Mouse (Mus musculus): ENCODE measurements around the gene Gas2l1. TPM values are rescaled to one million over a fixed set of nuclear protein-coding genes. Genes with fewer than 3 reads are reported as not detected.

The Gas2l1 gene
- total and polyA plus RNA-seq, 2 experiments from 2014 or later, result 11.5 to 28.5 TPM

DNA sequence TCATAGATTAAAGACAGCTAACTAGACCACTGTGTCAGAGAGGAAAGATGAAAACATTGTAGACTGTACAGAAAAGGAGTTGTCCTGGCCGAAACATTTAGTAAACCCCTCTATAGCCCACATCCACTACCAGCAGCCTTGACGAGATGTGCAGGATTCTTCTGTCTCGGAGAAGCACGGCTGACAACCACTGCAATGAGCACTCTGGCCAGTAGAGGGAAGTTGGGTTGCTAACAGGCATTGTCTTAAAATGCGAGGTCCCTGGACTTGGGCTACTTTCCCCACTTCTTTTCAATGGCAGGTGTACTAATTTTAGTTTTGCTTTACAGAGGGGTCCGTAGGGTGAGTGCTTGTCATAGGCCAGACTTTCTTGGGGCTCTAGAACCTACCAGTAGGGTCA is 47.6 kb downstream of the Gas2l1 start:
- ATAC-seq (ENCODE audit: insufficient read depth, low read depth) (no peak), DNase-seq (ENCODE audit: low spot score) (no peak)
- no peak overlapping the region for H3K9ac ChIP-seq (replicated peaks; ENCODE audit: low read depth, low read length)

DNA sequence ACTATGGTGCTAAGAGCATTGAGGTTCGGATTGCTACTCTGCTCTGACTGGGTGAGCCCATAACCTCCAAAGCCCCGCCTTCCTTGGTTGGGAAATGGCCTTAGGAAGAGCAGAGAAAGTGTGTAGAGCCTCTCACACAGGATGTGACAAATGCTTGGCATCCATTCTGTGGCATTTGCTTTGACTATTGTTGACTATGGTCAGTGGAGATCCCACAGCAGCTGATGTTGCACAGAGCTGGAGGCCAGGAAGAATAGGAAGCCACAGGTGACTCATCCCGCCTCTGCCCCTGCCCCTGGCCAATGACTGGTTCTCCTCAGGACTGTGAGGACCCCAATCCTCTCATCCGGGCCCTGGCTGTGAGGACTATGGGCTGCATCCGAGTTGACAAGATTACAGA is 48.8 kb downstream of the Gas2l1 start:
- 87% methylated on average over 5 of the region's 5 CpGs for WGBS
- ATAC-seq (ENCODE audit: insufficient read depth, low read depth), result no peak
- no peak for DNase-seq (ENCODE audit: low spot score)
- H3K9me3 ChIP-seq (replicated peaks; ENCODE audit: control insufficient read depth, low read length), result no peaks in the 10 kb centered on the region
- H3K27ac ChIP-seq (ENCODE audit: low read depth), result no peak overlapping the region
- no peaks in the 10 kb centered on the region for H3K27me3 ChIP-seq (ENCODE audit: control insufficient read depth, insufficient read depth, low read length)
- no peak overlapping the region for H3K4me2 ChIP-seq (ENCODE audit: low read depth, low read length)
- H3K36me3 ChIP-seq (replicated peaks; ENCODE audit: control insufficient read depth, insufficient read depth, low read length), result peaks cover 82% of the 10 kb centered on the region
- H3K9ac ChIP-seq (replicated peaks; ENCODE audit: low read depth, low read length), result no peak overlapping the region
- H3K4me3 ChIP-seq (ENCODE audit: low read depth, low read length), result no peak overlapping the region
- no peaks in the 10 kb centered on the region for H3K4me1 ChIP-seq (ENCODE audit: control insufficient read depth, insufficient read depth)
- TF ChIP-seq EP300 (IDR thresholded peaks at IDR 0.05; ENCODE audit: low read depth) (no peak), CTCF (IDR thresholded peaks at IDR 0.05; ENCODE audit: low read depth) (no peak)

More for the DNA sequence above, 47.6 kb downstream of the Gas2l1 start:
- H3K9me3 ChIP-seq (replicated peaks; ENCODE audit: control insufficient read depth, low read length), result no peaks in the 10 kb centered on the region
- H3K27ac ChIP-seq (ENCODE audit: low read depth), result no peak overlapping the region
- peaks cover 82% of the 10 kb centered on the region for H3K36me3 ChIP-seq (replicated peaks; ENCODE audit: control insufficient read depth, insufficient read depth, low read length)
- no peak overlapping the region for H3K4me2 ChIP-seq (ENCODE audit: low read depth, low read length)
- H3K4me1 ChIP-seq (ENCODE audit: control insufficient read depth, insufficient read depth), result no peaks in the 10 kb centered on the region
- peak; percentile 43 for TF ChIP-seq CTCF (IDR thresholded peaks at IDR 0.05; ENCODE audit: low read depth)
- TF ChIP-seq EP300 (IDR thresholded peaks at IDR 0.05; ENCODE audit: low read depth), result no peak
- 52% methylated on average over 6 of the region's 6 CpGs for WGBS
- H3K27me3 ChIP-seq (ENCODE audit: control insufficient read depth, insufficient read depth, low read length), result no peaks in the 10 kb centered on the region
- H3K4me3 ChIP-seq (ENCODE audit: low read depth, low read length), result no peak overlapping the region

DNA sequence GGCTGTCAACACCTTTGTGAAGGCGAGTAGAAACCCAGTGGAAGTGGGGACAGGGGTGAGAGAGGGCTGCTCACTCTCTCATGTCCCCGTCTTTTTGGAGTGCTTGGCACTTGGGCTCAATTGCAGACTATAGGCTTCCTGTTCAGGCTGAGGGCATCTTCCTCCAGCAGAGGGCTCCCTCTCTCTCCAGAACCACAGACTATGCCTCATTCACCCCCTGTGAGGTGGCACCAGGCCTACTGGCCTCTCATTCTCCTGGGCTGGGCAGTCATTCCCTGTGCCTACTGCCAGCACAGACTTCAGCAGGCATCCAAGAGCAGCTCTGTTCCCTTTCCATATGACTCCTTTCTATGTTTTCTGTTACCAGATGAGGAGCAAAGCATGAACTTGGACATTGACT is 49.4 kb downstream of the Gas2l1 start:
- Histone ChIP-seq H3K4me1 (ENCODE audit: control insufficient read depth, insufficient read depth) (no peaks in the 10 kb centered on the region), H3K9ac (replicated peaks; ENCODE audit: low read depth, low read length) (no peak overlapping the region), H3K27ac (ENCODE audit: low read depth) (no peak overlapping the region), H3K9me3 (replicated peaks; ENCODE audit: control insufficient read depth, low read length) (no peaks in the 10 kb centered on the region), H3K27me3 (ENCODE audit: control insufficient read depth, insufficient read depth, low read length) (no peaks in the 10 kb centered on the region), H3K4me3 (ENCODE audit: low read depth, low read length) (no peak overlapping the region), H3K36me3 (replicated peaks; ENCODE audit: control insufficient read depth, insufficient read depth, low read length) (peaks cover 82% of the 10 kb centered on the region), H3K4me2 (ENCODE audit: low read depth, low read length) (no peak overlapping the region)
- ATAC-seq (ENCODE audit: insufficient read depth, low read depth), result peak; percentile 80
- WGBS, result 44% methylated on average over 2 of the region's 2 CpGs
- TF ChIP-seq EP300 (IDR thresholded peaks at IDR 0.05; ENCODE audit: low read depth) (no peak), CTCF (IDR thresholded peaks at IDR 0.05; ENCODE audit: low read depth) (peak; percentile 76)
- DNase-seq (ENCODE audit: low spot score), result peak; percentile 41

DNA sequence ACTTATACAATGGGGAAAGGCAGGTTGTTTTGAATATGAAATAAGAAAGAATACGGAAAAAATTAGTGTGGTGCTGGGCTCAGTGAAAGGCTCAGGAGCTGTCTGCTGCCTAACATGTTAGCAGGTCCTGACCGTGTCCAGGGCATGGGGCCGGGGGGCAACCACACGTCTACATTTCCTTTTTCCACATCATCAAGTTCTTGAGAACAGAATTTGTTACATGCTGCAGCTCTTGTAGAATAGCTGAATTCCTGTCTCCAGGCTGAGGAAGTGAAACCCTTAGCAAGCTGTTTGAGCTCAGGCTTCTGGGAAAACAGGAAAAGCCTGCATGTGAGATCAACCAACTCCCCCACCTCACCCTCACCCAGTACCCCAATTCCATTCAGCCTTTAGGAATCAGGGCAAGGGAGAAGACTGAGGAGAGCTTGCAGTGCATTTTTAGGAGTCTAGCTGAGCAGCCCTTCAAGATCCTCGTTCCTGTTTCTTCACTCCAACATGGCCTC is 52.9 kb downstream of the Gas2l1 start:
- Histone ChIP-seq H3K4me2 (ENCODE audit: low read depth, low read length) (no peak overlapping the region), H3K27ac (ENCODE audit: low read depth) (peak overlapping the region; percentile 32; the same call in 1 of the 2 replicates), H3K9me3 (replicated peaks; ENCODE audit: control insufficient read depth, low read length) (no peaks in the 10 kb centered on the region), H3K4me3 (ENCODE audit: low read depth, low read length) (no peak overlapping the region), H3K9ac (replicated peaks; ENCODE audit: low read depth, low read length) (no peak overlapping the region), H3K27me3 (ENCODE audit: control insufficient read depth, insufficient read depth, low read length) (no peaks in the 10 kb centered on the region), H3K4me1 (ENCODE audit: control insufficient read depth, insufficient read depth) (no peaks in the 10 kb centered on the region), H3K36me3 (replicated peaks; ENCODE audit: control insufficient read depth, insufficient read depth, low read length) (peaks cover 53% of the 10 kb centered on the region)
- DNase-seq (ENCODE audit: low spot score), result no peak
- 65% methylated on average over 5 of the region's 5 CpGs for WGBS
- TF ChIP-seq CTCF (IDR thresholded peaks at IDR 0.05; ENCODE audit: low read depth) (no peak), EP300 (IDR thresholded peaks at IDR 0.05; ENCODE audit: low read depth) (no peak)
- no peak for ATAC-seq (ENCODE audit: insufficient read depth, low read depth)

DNA sequence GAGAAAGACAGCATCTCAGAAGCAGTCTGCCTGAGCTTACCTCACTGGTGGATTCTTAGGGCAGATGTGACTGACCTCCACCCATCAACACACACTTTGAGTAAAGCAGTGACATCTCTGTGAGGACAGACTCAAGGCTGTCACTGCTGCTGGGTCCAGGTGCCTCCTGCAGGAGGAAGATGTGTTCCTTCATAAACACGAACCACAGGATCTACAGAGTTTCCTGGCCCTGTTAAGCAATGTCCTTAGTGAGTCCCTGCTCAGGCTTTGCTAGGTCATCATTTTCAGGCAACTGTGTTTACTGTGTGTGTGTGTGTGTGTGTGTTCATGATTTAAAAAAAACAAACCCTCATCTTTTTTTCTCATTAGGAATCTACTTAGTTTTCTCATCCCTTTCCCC is 53.6 kb downstream of the Gas2l1 start:
- Histone ChIP-seq H3K36me3 (replicated peaks; ENCODE audit: control insufficient read depth, insufficient read depth, low read length) (peaks cover 45% of the 10 kb centered on the region), H3K9ac (replicated peaks; ENCODE audit: low read depth, low read length) (no peak overlapping the region), H3K27me3 (ENCODE audit: control insufficient read depth, insufficient read depth, low read length) (no peaks in the 10 kb centered on the region), H3K9me3 (replicated peaks; ENCODE audit: control insufficient read depth, low read length) (no peaks in the 10 kb centered on the region), H3K27ac (ENCODE audit: low read depth) (no peak overlapping the region), H3K4me1 (ENCODE audit: control insufficient read depth, insufficient read depth) (no peaks in the 10 kb centered on the region), H3K4me3 (ENCODE audit: low read depth, low read length) (no peak overlapping the region), H3K4me2 (ENCODE audit: low read depth, low read length) (no peak overlapping the region)
- WGBS, result 73% methylated on average over 1 of the region's 1 CpGs
- TF ChIP-seq EP300 (IDR thresholded peaks at IDR 0.05; ENCODE audit: low read depth) (no peak), CTCF (IDR thresholded peaks at IDR 0.05; ENCODE audit: low read depth) (no peak)
- ATAC-seq (ENCODE audit: insufficient read depth, low read depth) (no peak), DNase-seq (ENCODE audit: low spot score) (no peak)

DNA sequence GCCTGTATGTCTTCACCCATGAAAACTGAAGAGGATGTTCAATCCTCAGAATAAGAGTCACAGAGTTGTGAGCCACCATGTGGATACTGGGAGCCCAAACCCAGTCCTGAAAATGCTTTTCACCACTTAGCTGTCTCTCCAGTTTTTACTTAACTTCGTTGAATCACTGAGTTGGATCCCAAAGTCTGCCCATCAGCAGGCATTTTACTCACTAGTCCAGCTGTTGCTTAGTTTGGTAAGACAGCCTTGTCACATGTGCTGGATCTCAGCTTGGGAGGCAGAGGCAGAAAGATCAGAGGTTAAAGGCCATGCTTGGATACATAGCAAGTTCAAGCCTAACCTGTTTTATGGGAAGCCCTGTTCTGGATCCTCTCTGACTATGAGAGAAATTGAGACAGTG is 54.9 kb downstream of the Gas2l1 start:
- no peak overlapping the region for H3K9ac ChIP-seq (replicated peaks; ENCODE audit: low read depth, low read length)
- H3K4me2 ChIP-seq (ENCODE audit: low read depth, low read length), result no peak overlapping the region
- H3K4me1 ChIP-seq (ENCODE audit: control insufficient read depth, insufficient read depth), result no peaks in the 10 kb centered on the region
- WGBS, result 85% methylated on average over 1 of the region's 1 CpGs
- peaks cover 37% of the 10 kb centered on the region for H3K36me3 ChIP-seq (replicated peaks; ENCODE audit: control insufficient read depth, insufficient read depth, low read length)
- H3K27me3 ChIP-seq (ENCODE audit: control insufficient read depth, insufficient read depth, low read length), result no peaks in the 10 kb centered on the region
- H3K4me3 ChIP-seq (ENCODE audit: low read depth, low read length), result no peak overlapping the region
- ATAC-seq (ENCODE audit: insufficient read depth, low read depth) (no peak), DNase-seq (ENCODE audit: low spot score) (no peak)
- H3K9me3 ChIP-seq (replicated peaks; ENCODE audit: control insufficient read depth, low read length), result no peaks in the 10 kb centered on the region
- TF ChIP-seq CTCF (IDR thresholded peaks at IDR 0.05; ENCODE audit: low read depth) (no peak), EP300 (IDR thresholded peaks at IDR 0.05; ENCODE audit: low read depth) (no peak)
- H3K27ac ChIP-seq (ENCODE audit: low read depth), result no peak overlapping the region
